Mouse (Mus musculus): ENCODE data around the gene Hes2. TPM values are rescaled to one million over a fixed set of nuclear protein-coding genes. Genes with fewer than 3 reads are reported as not detected.
A peak's percentile ranks its signal among the peaks of the same experiment; 100 is the strongest.

Hes2 gene
- polyA plus RNA-seq, 1 experiment from 2014 or later, result not detected

- peaks cover 6% of the 10 kb centered on the region for H3K4me1 ChIP-seq (replicated peaks; ENCODE audit: control insufficient read depth, insufficient read depth, low read length)
- DNase-seq (ENCODE audit: low spot score) (no peak), ATAC-seq (replicated peaks; ENCODE audit: low FRiP score) (no peak)
- H3K9ac ChIP-seq (ENCODE audit: low read length), result no peak overlapping the region
- no peaks in the 10 kb centered on the region for H3K9me3 ChIP-seq (ENCODE audit: control insufficient read depth, low read length)
- H3K36me3 ChIP-seq (ENCODE audit: control insufficient read depth, insufficient read depth, low read length), result no peaks in the 10 kb centered on the region
- H3K27me3 ChIP-seq (ENCODE audit: control insufficient read depth, insufficient read depth, low read length), result peaks cover 44% of the 10 kb centered on the region
- 75% methylated on average over 4 of the region's 4 CpGs for WGBS
- no peak overlapping the region for H3K4me2 ChIP-seq (ENCODE audit: low read depth, low read length, severe bottlenecking)
- no peak overlapping the region for H3K4me3 ChIP-seq (ENCODE audit: low read depth, low read length)
- H3K27ac ChIP-seq (ENCODE audit: low read depth, low read length), result no peak overlapping the region
Observed at GRCm38 (mm10) chr4:152150546-152150945, 8.1 kb upstream of the Hes2 start.

GRCm38 (mm10) chr4:152151451-152151965, 7.2 kb upstream of the Hes2 start:
- H3K36me3 ChIP-seq (ENCODE audit: control insufficient read depth, insufficient read depth, low read length), result no peaks in the 10 kb centered on the region
- peaks cover 44% of the 10 kb centered on the region for H3K27me3 ChIP-seq (ENCODE audit: control insufficient read depth, insufficient read depth, low read length)
- WGBS, result 14% methylated on average over 7 of the region's 7 CpGs
- ATAC-seq (replicated peaks; ENCODE audit: low FRiP score) (no peak; the same call in 1 of the 2 replicates), DNase-seq (ENCODE audit: low spot score) (no peak)
- H3K9me3 ChIP-seq (ENCODE audit: control insufficient read depth, low read length), result no peaks in the 10 kb centered on the region
- peaks cover 6% of the 10 kb centered on the region for H3K4me1 ChIP-seq (replicated peaks; ENCODE audit: control insufficient read depth, insufficient read depth, low read length)
- peak overlapping the region; percentile 61 for H3K4me2 ChIP-seq (ENCODE audit: low read depth, low read length, severe bottlenecking)
- H3K27ac ChIP-seq (ENCODE audit: low read depth, low read length), result no peak overlapping the region
- no peak overlapping the region for H3K9ac ChIP-seq (ENCODE audit: low read length)
- peak overlapping the region; percentile 32 for H3K4me3 ChIP-seq (ENCODE audit: low read depth, low read length)

- Histone ChIP-seq H3K36me3 (ENCODE audit: control insufficient read depth, insufficient read depth, low read length) (no peaks in the 10 kb centered on the region), H3K27me3 (ENCODE audit: control insufficient read depth, insufficient read depth, low read length) (peaks cover 44% of the 10 kb centered on the region), H3K4me1 (replicated peaks; ENCODE audit: control insufficient read depth, insufficient read depth, low read length) (peaks cover 6% of the 10 kb centered on the region), H3K4me3 (ENCODE audit: low read depth, low read length) (peak within 1 kb of the TSS; percentile 32), H3K4me2 (ENCODE audit: low read depth, low read length, severe bottlenecking) (peak within 1 kb of the TSS; percentile 61), H3K27ac (ENCODE audit: low read depth, low read length) (no peak within 1 kb of the TSS), H3K9me3 (ENCODE audit: control insufficient read depth, low read length) (no peaks in the 10 kb centered on the region), H3K9ac (ENCODE audit: low read length) (no peak within 1 kb of the TSS)
- peak; percentile 69 for ATAC-seq (replicated peaks; ENCODE audit: low FRiP score)
- under 1% methylated on average over 47 of the region's 57 CpGs for WGBS
- peak; percentile 87 for DNase-seq (ENCODE audit: low spot score)
Observed at GRCm38 (mm10) chr4:152151966-152152544, 6.6 kb upstream of the Hes2 start, which contains the start of gene Espn. Gene Espn (minus strand): TSS chr4:152152371.

- DNase-seq (ENCODE audit: low spot score), result peak; percentile 92
- H3K27me3 ChIP-seq (ENCODE audit: control insufficient read depth, insufficient read depth, low read length), result peaks cover 61% of the 10 kb centered on the region
- ATAC-seq (replicated peaks; ENCODE audit: low FRiP score), result 0 out of 2 replicates have a peak, but pooled peaks have one; percentile 36
- H3K4me3 ChIP-seq (ENCODE audit: low read depth, low read length), result no peak overlapping the region
- peaks cover 12% of the 10 kb centered on the region for H3K4me1 ChIP-seq (replicated peaks; ENCODE audit: control insufficient read depth, insufficient read depth, low read length)
- H3K27ac ChIP-seq (ENCODE audit: low read depth, low read length), result no peak overlapping the region
- no peak overlapping the region; the same call in 1 of the 2 replicates for H3K9ac ChIP-seq (ENCODE audit: low read length)
- no peaks in the 10 kb centered on the region for H3K36me3 ChIP-seq (ENCODE audit: control insufficient read depth, insufficient read depth, low read length)
- peak overlapping the region; percentile 26; the same call in 1 of the 2 replicates for H3K4me2 ChIP-seq (ENCODE audit: low read depth, low read length, severe bottlenecking)
- no peaks in the 10 kb centered on the region for H3K9me3 ChIP-seq (ENCODE audit: control insufficient read depth, low read length)
- 1% methylated on average over 23 of the region's 23 CpGs for WGBS
Observed at GRCm38 (mm10) chr4:152153771-152154177, 4.9 kb upstream of the Hes2 start.

GRCm38 (mm10) chr4:152155019-152155418, 3.6 kb upstream of the Hes2 start:
- no peak overlapping the region for H3K27ac ChIP-seq (ENCODE audit: low read depth, low read length)
- H3K27me3 ChIP-seq (ENCODE audit: control insufficient read depth, insufficient read depth, low read length), result peaks cover 71% of the 10 kb centered on the region
- H3K9me3 ChIP-seq (ENCODE audit: control insufficient read depth, low read length), result no peaks in the 10 kb centered on the region
- H3K4me2 ChIP-seq (ENCODE audit: low read depth, low read length, severe bottlenecking), result no peak overlapping the region
- H3K36me3 ChIP-seq (ENCODE audit: control insufficient read depth, insufficient read depth, low read length), result no peaks in the 10 kb centered on the region
- no peak overlapping the region for H3K4me3 ChIP-seq (ENCODE audit: low read depth, low read length)
- H3K4me1 ChIP-seq (replicated peaks; ENCODE audit: control insufficient read depth, insufficient read depth, low read length), result peaks cover 12% of the 10 kb centered on the region
- ATAC-seq (replicated peaks; ENCODE audit: low FRiP score) (no peak), DNase-seq (ENCODE audit: low spot score) (no peak)
- 69% methylated on average over 4 of the region's 4 CpGs for WGBS
- no peak overlapping the region for H3K9ac ChIP-seq (ENCODE audit: low read length)

GRCm38 (mm10) chr4:152157779-152158584, 685 bp upstream of the Hes2 start:
- peaks cover 6% of the 10 kb centered on the region; the same call in 1 of the 2 replicates for H3K4me1 ChIP-seq (replicated peaks; ENCODE audit: control insufficient read depth, insufficient read depth, low read length)
- H3K4me2 ChIP-seq (ENCODE audit: low read depth, low read length, severe bottlenecking), result 0 out of 2 replicates have a peak overlapping the region, but pooled peaks have one; percentile 8
- 16% methylated on average over 21 of the region's 21 CpGs for WGBS
- peak overlapping the region; percentile 6; the same call in 1 of the 2 replicates for H3K4me3 ChIP-seq (ENCODE audit: low read depth, low read length)
- H3K27me3 ChIP-seq (ENCODE audit: control insufficient read depth, insufficient read depth, low read length), result peaks cover 63% of the 10 kb centered on the region
- peak; percentile 78 for DNase-seq (ENCODE audit: low spot score)
- no peak overlapping the region for H3K9ac ChIP-seq (ENCODE audit: low read length)
- no peak overlapping the region for H3K27ac ChIP-seq (ENCODE audit: low read depth, low read length)
- ATAC-seq (replicated peaks; ENCODE audit: low FRiP score), result no peak
- H3K36me3 ChIP-seq (ENCODE audit: control insufficient read depth, insufficient read depth, low read length), result no peaks in the 10 kb centered on the region
- no peaks in the 10 kb centered on the region for H3K9me3 ChIP-seq (ENCODE audit: control insufficient read depth, low read length)

- no peaks in the 10 kb centered on the region for H3K36me3 ChIP-seq (ENCODE audit: control insufficient read depth, insufficient read depth, low read length)
- H3K4me3 ChIP-seq (ENCODE audit: low read depth, low read length), result no peak overlapping the region
- no peaks in the 10 kb centered on the region for H3K9me3 ChIP-seq (ENCODE audit: control insufficient read depth, low read length)
- H3K27me3 ChIP-seq (ENCODE audit: control insufficient read depth, insufficient read depth, low read length), result peaks cover 53% of the 10 kb centered on the region
- no peak overlapping the region for H3K27ac ChIP-seq (ENCODE audit: low read depth, low read length)
- no peak overlapping the region for H3K9ac ChIP-seq (ENCODE audit: low read length)
- peaks cover 6% of the 10 kb centered on the region; the same call in 1 of the 2 replicates for H3K4me1 ChIP-seq (replicated peaks; ENCODE audit: control insufficient read depth, insufficient read depth, low read length)
- H3K4me2 ChIP-seq (ENCODE audit: low read depth, low read length, severe bottlenecking), result no peak overlapping the region
- ATAC-seq (replicated peaks; ENCODE audit: low FRiP score) (no peak), DNase-seq (ENCODE audit: low spot score) (no peak)
- 3% methylated on average over 19 of the region's 19 CpGs for WGBS
Observed at GRCm38 (mm10) chr4:152159285-152159678, 615 bp downstream of the Hes2 start.

GRCm38 (mm10) chr4:152160748-152161147, 2.1 kb downstream of the Hes2 start:
- ATAC-seq (replicated peaks; ENCODE audit: low FRiP score) (no peak), DNase-seq (ENCODE audit: low spot score) (no peak)
- Histone ChIP-seq H3K4me1 (replicated peaks; ENCODE audit: control insufficient read depth, insufficient read depth, low read length) (peaks cover 6% of the 10 kb centered on the region; the same call in 1 of the 2 replicates), H3K36me3 (ENCODE audit: control insufficient read depth, insufficient read depth, low read length) (no peaks in the 10 kb centered on the region), H3K27me3 (ENCODE audit: control insufficient read depth, insufficient read depth, low read length) (peaks cover 51% of the 10 kb centered on the region), H3K27ac (ENCODE audit: low read depth, low read length) (no peak overlapping the region), H3K9ac (ENCODE audit: low read length) (no peak overlapping the region), H3K4me3 (ENCODE audit: low read depth, low read length) (no peak overlapping the region), H3K9me3 (ENCODE audit: control insufficient read depth, low read length) (no peaks in the 10 kb centered on the region), H3K4me2 (ENCODE audit: low read depth, low read length, severe bottlenecking) (no peak overlapping the region)
- WGBS, result 30% methylated on average over 4 of the region's 4 CpGs

Measured in forebrain, embryonic 11.5 days (tissue).